Comparison of ENCODE assay signal across 8 mouse cellular contexts in the genomic region with DNA sequence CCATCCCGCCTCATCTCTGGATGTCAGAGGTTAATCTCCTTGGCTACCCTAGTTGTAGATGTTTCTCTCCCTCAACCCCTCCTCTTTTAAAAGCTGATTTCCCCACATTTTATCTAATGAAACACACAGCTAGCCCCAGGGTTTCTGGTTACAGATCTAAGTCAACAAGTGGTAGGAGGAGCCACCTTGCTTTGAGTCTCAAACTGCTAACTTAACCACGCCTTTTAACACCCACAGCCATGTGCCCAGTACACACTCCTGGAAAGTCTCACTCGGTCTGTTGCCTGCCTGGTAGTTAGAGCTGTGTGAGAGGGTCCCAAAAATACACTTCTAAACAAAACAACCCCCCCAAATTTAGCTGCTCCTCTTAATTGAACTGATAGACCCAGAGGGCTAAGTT.
DNase-seq lines count a peak whose midpoint lies in the region; ATAC-seq and TF ChIP-seq lines count a peak whose summit lies in the region.

No protein-coding gene starts in this region.

- H3K27me3 ChIP-seq in forebrain, embryonic 10.5 days (ENCODE audit: poor library complexity, severe bottlenecking), result no peaks in the 10 kb centered on the region
- no peaks in the 10 kb centered on the region for H3K27me3 ChIP-seq in forebrain, embryonic 11.5 days (ENCODE audit: control insufficient read depth, insufficient read depth, low read length)
- H3K27me3 ChIP-seq in E14TG2a.4 (ENCODE audit: insufficient read depth, low read length), result peaks cover 37% of the 10 kb centered on the region
- no peaks in the 10 kb centered on the region for H3K27me3 ChIP-seq in hindbrain, embryonic 12.5 days
- H3K27me3 ChIP-seq in liver, postnatal 0 days (ENCODE audit: insufficient read depth, low read length), result no peaks in the 10 kb centered on the region

- peak overlapping the region; percentile 27; the same call in 1 of the 2 replicates for H3K27ac ChIP-seq in forebrain, embryonic 10.5 days
- H3K27ac ChIP-seq in forebrain, embryonic 11.5 days (ENCODE audit: low read depth, low read length), result no peak overlapping the region
- H3K27ac ChIP-seq in hindbrain, embryonic 12.5 days, result no peak overlapping the region
- 0 out of 2 replicates have a peak overlapping the region, but pooled peaks have one; percentile 55 for H3K27ac ChIP-seq in liver, postnatal 0 days (ENCODE audit: low read depth)

- ATAC-seq in forebrain, embryonic 11.5 days (replicated peaks; ENCODE audit: low FRiP score), result no peak; the same call in 1 of the 2 replicates
- ATAC-seq in hindbrain, embryonic 12.5 days (ENCODE audit: low FRiP score), result no peak
- ATAC-seq in liver, postnatal 0 days, result peak; percentile 65

- no peak for DNase-seq in forebrain, embryonic 10.5 days (ENCODE audit: extremely low spot score, low spot score)
- DNase-seq in forebrain, embryonic 11.5 days (ENCODE audit: low spot score), result no peak
- no peak for DNase-seq in liver, postnatal 0 days
- DNase-seq in gastrocnemius, adult 8-10 months (ENCODE audit: low spot score in 2 of 2), result no peak
- DNase-seq in layer of hippocampus, adult 9-10 months (ENCODE audit: low spot score), result no peak
- no peak for DNase-seq in urinary bladder, postnatal 4 days (ENCODE audit: low spot score in 2 of 2)

- H3K9me3 ChIP-seq in forebrain, embryonic 10.5 days, result no peaks in the 10 kb centered on the region
- H3K9me3 ChIP-seq in forebrain, embryonic 11.5 days (ENCODE audit: control insufficient read depth, low read length), result no peaks in the 10 kb centered on the region
- H3K9me3 ChIP-seq in E14TG2a.4 (ENCODE audit: low read length), result no peaks in the 10 kb centered on the region
- no peaks in the 10 kb centered on the region for H3K9me3 ChIP-seq in hindbrain, embryonic 12.5 days (replicated peaks)
- no peaks in the 10 kb centered on the region for H3K9me3 ChIP-seq in liver, postnatal 0 days (ENCODE audit: low read length)

- peak overlapping the region; percentile 39 for H3K4me3 ChIP-seq in forebrain, embryonic 10.5 days
- H3K4me3 ChIP-seq in forebrain, embryonic 11.5 days (ENCODE audit: low read depth, low read length), result no peak overlapping the region
- peak overlapping the region; percentile 50 for H3K4me3 ChIP-seq in E14TG2a.4 (replicated peaks; ENCODE audit: low read length)
- H3K4me3 ChIP-seq in hindbrain, embryonic 12.5 days, result no peak overlapping the region
- H3K4me3 ChIP-seq in liver, postnatal 0 days (ENCODE audit: low read depth, low read length), result peak overlapping the region; percentile 28; the same call in 1 of the 2 replicates

- H3K9ac ChIP-seq in forebrain, embryonic 11.5 days (ENCODE audit: low read length), result no peak overlapping the region
- no peak overlapping the region for H3K9ac ChIP-seq in hindbrain, embryonic 12.5 days
- H3K9ac ChIP-seq in liver, postnatal 0 days (replicated peaks), result no peak overlapping the region

- TF ChIP-seq EP300 in liver, postnatal 0 days (IDR thresholded peaks at IDR 0.05; ENCODE audit: low read depth), result peak; percentile 42; the same call in 1 of the 2 replicates

- no peak for TF ChIP-seq CTCF in E14TG2a.4 (conservative IDR thresholded peaks at IDR 0.05; ENCODE audit: low read length)
- TF ChIP-seq CTCF in liver, postnatal 0 days (IDR thresholded peaks at IDR 0.05; ENCODE audit: low read depth), result no peak

- peaks cover 46% of the 10 kb centered on the region for H3K4me1 ChIP-seq in forebrain, embryonic 10.5 days
- H3K4me1 ChIP-seq in forebrain, embryonic 11.5 days (replicated peaks; ENCODE audit: control insufficient read depth, insufficient read depth, low read length), result peaks cover 13% of the 10 kb centered on the region
- H3K4me1 ChIP-seq in E14TG2a.4 (replicated peaks; ENCODE audit: low read depth, low read length), result peaks cover 55% of the 10 kb centered on the region
- peaks cover 51% of the 10 kb centered on the region for H3K4me1 ChIP-seq in hindbrain, embryonic 12.5 days
- peaks cover 27% of the 10 kb centered on the region for H3K4me1 ChIP-seq in liver, postnatal 0 days (ENCODE audit: insufficient read depth)

- H3K4me2 ChIP-seq in forebrain, embryonic 11.5 days (ENCODE audit: low read depth, low read length, severe bottlenecking), result no peak overlapping the region
- peak overlapping the region; percentile 36 for H3K4me2 ChIP-seq in hindbrain, embryonic 12.5 days (replicated peaks)
- peak overlapping the region; percentile 64 for H3K4me2 ChIP-seq in liver, postnatal 0 days (ENCODE audit: low read depth, low read length)

- WGBS in forebrain, embryonic 10.5 days, result 3% methylated on average over 3 of the region's 3 CpGs
- 8% methylated on average over 3 of the region's 3 CpGs for WGBS in forebrain, embryonic 11.5 days
- 11% methylated on average over 3 of the region's 3 CpGs for WGBS in hindbrain, embryonic 12.5 days
- WGBS in liver, postnatal 0 days (ENCODE audit: insufficient replicate concordance), result 16% methylated on average over 3 of the region's 3 CpGs

- peaks cover 23% of the 10 kb centered on the region for H3K36me3 ChIP-seq in forebrain, embryonic 10.5 days (replicated peaks)
- H3K36me3 ChIP-seq in forebrain, embryonic 11.5 days (ENCODE audit: control insufficient read depth, insufficient read depth, low read length), result no peaks in the 10 kb centered on the region
- H3K36me3 ChIP-seq in E14TG2a.4 (ENCODE audit: insufficient read depth, low read length), result no peaks in the 10 kb centered on the region
- H3K36me3 ChIP-seq in hindbrain, embryonic 12.5 days, result 0 out of 2 replicates have a peak, but pooled peaks cover 4% of the 10 kb centered on the region
- H3K36me3 ChIP-seq in liver, postnatal 0 days (replicated peaks; ENCODE audit: insufficient read depth, low read length), result no peaks in the 10 kb centered on the region

Comparison
In these comparisons a context has a peak if more than half of its experiments do, and no peak if none do; other contexts are left out.
1. H3K27ac ChIP-seq: peak in forebrain, embryonic 10.5 days (single experiment) and liver, postnatal 0 days (single experiment); none in forebrain, embryonic 11.5 days (single experiment) and hindbrain, embryonic 12.5 days (single experiment).
2. H3K4me3 ChIP-seq: peak in forebrain, embryonic 10.5 days (single experiment), E14TG2a.4 (single experiment) and liver, postnatal 0 days (single experiment); none in forebrain, embryonic 11.5 days (single experiment) and hindbrain, embryonic 12.5 days (single experiment).